Mouse (Mus musculus): ENCODE results near the gene Mfsd14a.

- TF ChIP-seq POLR2A (IDR thresholded peaks at IDR 0.05; ENCODE audit: borderline replicate concordance, low read depth, low read length) (no peak), CTCF (IDR thresholded peaks at IDR 0.05; ENCODE audit: low read depth, low read length) (no peak)
These were observed 68.3 kb downstream of the Mfsd14a start for GRCm38 (mm10) chr3:116594076-116594727.
